Mouse (Mus musculus): ENCODE data around the gene Cask.

The Cask gene

DNA sequence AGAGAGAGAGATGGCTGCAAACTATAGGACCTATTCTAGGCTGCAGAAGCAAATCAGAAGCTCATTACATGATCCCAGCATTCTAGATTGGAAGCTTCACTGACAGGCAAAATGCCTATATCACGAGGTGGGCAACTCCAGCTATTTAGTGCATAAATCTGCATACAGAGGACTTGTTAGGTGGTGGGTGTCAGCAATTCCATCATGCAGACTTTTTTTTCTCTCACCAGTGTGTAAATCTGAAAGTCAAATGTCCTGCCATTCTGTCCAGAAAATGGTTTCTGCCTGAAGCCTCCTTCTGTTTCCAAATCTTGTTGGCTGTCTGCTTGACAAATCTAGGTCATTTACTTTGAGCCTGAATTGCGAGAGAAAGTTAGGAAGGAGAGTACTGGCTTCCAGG is 373.6 kb downstream of the Cask start:
- Histone ChIP-seq H3K9me3 (ENCODE audit: low read length) (no peaks in the 10 kb centered on the region), H3K27me3 (ENCODE audit: insufficient read depth, low read length) (no peaks in the 10 kb centered on the region), H3K4me1 (replicated peaks; ENCODE audit: low read depth, low read length) (no peaks in the 10 kb centered on the region), H3K4me3 (replicated peaks; ENCODE audit: low read length) (no peak overlapping the region), H3K36me3 (ENCODE audit: insufficient read depth, low read length) (no peaks in the 10 kb centered on the region)
- TF ChIP-seq NANOG (IDR thresholded peaks at IDR 0.05; ENCODE audit: borderline replicate concordance, low read length) (no peak), CTCF (conservative IDR thresholded peaks at IDR 0.05; ENCODE audit: low read length) (no peak), POU5F1 (IDR thresholded peaks at IDR 0.05; ENCODE audit: borderline replicate concordance, low read length) (no peak)

DNA sequence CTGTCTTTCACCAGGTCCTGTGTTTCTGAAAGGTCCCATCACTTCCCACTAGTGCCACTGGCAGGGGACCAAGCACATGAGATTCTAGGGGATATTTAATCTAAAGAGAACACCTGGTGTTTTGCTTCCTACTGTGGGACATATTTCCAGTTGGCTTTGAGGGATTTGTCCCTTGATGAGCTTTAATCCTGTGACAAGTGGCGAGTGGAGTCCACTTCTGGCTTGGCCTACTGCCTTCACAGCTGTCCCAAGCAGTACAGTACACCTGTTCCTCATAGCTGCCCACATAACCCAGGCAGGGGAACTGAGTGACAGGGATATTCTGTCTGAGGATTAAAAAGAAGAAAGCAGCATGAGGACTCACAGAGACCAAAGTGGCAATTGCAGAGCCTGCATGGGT is 375.8 kb downstream of the Cask start:
- no peaks in the 10 kb centered on the region for H3K4me1 ChIP-seq (replicated peaks; ENCODE audit: low read depth, low read length)
- H3K4me3 ChIP-seq (replicated peaks; ENCODE audit: low read length), result no peak overlapping the region
- no peak for TF ChIP-seq NANOG (IDR thresholded peaks at IDR 0.05; ENCODE audit: borderline replicate concordance, low read length)
- TF ChIP-seq POU5F1 (IDR thresholded peaks at IDR 0.05; ENCODE audit: borderline replicate concordance, low read length), result no peak
- TF ChIP-seq CTCF (conservative IDR thresholded peaks at IDR 0.05; ENCODE audit: low read length), result no peak
- no peaks in the 10 kb centered on the region for H3K9me3 ChIP-seq (ENCODE audit: low read length)
- no peaks in the 10 kb centered on the region for H3K36me3 ChIP-seq (ENCODE audit: insufficient read depth, low read length)
- H3K27me3 ChIP-seq (ENCODE audit: insufficient read depth, low read length), result no peaks in the 10 kb centered on the region

DNA sequence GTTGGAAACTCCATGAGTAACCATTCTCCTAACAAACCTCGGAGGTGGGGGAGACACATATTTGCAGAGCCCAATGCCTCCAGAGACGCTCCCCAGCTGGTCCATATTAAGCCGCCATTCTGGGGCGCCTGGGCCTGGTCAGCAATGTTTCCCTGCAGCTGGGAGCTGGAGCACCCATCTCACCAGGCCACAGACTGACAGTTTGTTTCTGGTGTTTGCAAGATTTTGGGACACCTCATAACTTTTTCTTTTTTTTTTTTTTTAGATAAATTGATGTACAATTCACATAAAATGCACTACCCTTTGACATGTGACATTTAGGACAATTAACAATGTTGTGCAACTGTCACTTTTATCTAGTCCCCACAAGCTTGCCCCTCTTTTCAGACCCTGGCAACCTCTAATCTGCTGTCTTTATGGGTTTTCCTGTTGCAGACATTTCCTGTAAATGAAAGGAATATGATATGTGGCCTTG is 378.4 kb downstream of the Cask start:
- H3K9me3 ChIP-seq (ENCODE audit: low read length), result no peaks in the 10 kb centered on the region

DNA sequence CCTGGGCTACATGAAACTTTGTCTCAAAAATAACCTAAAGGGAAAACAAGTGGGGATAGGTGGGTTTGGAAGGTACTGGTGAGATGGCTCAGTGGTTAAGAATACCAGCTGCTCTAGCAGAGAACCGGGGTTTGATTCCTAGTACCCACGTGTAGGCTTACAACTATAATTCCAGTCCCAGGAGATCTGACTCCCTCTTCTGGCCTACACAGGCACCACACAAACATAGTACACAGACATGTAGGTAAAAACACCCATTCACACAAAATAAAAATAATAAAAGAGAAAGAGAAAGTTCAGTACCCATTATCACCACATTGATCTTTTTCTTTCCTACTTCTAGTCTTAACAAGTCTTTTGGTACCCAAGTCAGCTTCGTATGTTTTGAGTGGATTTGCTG is 379.2 kb downstream of the Cask start:
- Histone ChIP-seq H3K36me3 (ENCODE audit: insufficient read depth, low read length) (no peaks in the 10 kb centered on the region), H3K9me3 (ENCODE audit: low read length) (no peaks in the 10 kb centered on the region), H3K27me3 (ENCODE audit: insufficient read depth, low read length) (no peaks in the 10 kb centered on the region), H3K4me1 (replicated peaks; ENCODE audit: low read depth, low read length) (no peaks in the 10 kb centered on the region), H3K4me3 (replicated peaks; ENCODE audit: low read length) (no peak overlapping the region)
- 0 out of 2 replicates have a peak, but pooled peaks have one; percentile 18 for TF ChIP-seq CTCF (conservative IDR thresholded peaks at IDR 0.05; ENCODE audit: low read length)
- no peak for TF ChIP-seq NANOG (IDR thresholded peaks at IDR 0.05; ENCODE audit: borderline replicate concordance, low read length)

More for the DNA sequence above, 378.4 kb downstream of the Cask start:
- H3K27me3 ChIP-seq (ENCODE audit: insufficient read depth, low read length), result no peaks in the 10 kb centered on the region
- no peaks in the 10 kb centered on the region for H3K36me3 ChIP-seq (ENCODE audit: insufficient read depth, low read length)
- TF ChIP-seq NANOG (IDR thresholded peaks at IDR 0.05; ENCODE audit: borderline replicate concordance, low read length), result no peak
- TF ChIP-seq CTCF (conservative IDR thresholded peaks at IDR 0.05; ENCODE audit: low read length), result no peak
- TF ChIP-seq POU5F1 (IDR thresholded peaks at IDR 0.05; ENCODE audit: borderline replicate concordance, low read length), result no peak
- no peak overlapping the region for H3K4me3 ChIP-seq (replicated peaks; ENCODE audit: low read length)
- no peaks in the 10 kb centered on the region for H3K4me1 ChIP-seq (replicated peaks; ENCODE audit: low read depth, low read length)

DNA sequence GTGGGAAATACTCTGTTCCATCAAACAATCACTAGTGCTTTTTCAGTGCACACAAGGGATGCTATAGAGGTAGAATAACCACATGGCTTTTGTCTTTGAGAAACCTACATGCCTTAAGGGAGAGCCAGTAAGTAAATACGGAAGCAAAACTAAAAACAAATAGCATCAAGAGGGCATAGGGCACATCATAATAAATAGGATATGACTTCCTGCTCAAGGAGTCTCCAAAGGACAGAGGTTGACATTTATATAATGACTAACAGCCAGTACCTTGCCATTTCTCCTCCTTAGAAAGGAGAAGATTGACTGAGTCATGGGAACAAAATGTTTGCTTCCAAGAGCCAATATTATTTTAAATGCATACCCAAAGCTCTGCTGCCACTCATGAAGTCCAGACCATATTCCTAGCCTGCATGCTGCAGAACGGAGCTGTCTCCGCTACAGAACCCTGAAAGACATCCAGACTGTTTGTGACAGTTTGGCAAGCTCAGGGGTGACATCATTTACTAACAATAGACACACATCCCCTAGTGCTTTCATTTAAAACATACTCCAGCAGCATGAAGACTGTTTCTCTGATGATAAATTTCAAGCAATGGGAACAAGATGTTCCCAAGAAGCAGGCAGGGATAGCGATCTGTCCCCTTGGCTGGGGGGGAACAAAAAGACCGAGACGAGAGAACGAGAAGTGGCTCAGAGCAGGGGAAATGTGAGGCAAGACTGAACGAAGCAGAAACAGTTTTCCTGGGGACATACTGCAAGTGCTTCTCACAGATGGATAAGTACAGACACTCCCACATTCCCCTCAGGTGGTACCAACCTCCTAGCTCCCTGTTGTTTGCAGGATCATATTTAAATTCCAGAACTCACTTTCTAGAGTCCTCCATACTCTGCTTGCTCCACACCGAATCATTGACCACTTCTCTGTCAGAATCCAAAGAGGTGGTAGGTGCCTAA is 381.7 kb downstream of the Cask start:
- Histone ChIP-seq H3K9me3 (ENCODE audit: low read length) (peaks cover 9% of the 10 kb centered on the region; the same call in 1 of the 2 replicates), H3K4me1 (replicated peaks; ENCODE audit: low read depth, low read length) (no peaks in the 10 kb centered on the region), H3K27me3 (ENCODE audit: insufficient read depth, low read length) (no peaks in the 10 kb centered on the region), H3K4me3 (replicated peaks; ENCODE audit: low read length) (no peak overlapping the region), H3K36me3 (ENCODE audit: insufficient read depth, low read length) (no peaks in the 10 kb centered on the region)
- no peak for TF ChIP-seq POU5F1 (IDR thresholded peaks at IDR 0.05; ENCODE audit: borderline replicate concordance, low read length)
- no peak for TF ChIP-seq CTCF (conservative IDR thresholded peaks at IDR 0.05; ENCODE audit: low read length)
- no peak for TF ChIP-seq NANOG (IDR thresholded peaks at IDR 0.05; ENCODE audit: borderline replicate concordance, low read length)

DNA sequence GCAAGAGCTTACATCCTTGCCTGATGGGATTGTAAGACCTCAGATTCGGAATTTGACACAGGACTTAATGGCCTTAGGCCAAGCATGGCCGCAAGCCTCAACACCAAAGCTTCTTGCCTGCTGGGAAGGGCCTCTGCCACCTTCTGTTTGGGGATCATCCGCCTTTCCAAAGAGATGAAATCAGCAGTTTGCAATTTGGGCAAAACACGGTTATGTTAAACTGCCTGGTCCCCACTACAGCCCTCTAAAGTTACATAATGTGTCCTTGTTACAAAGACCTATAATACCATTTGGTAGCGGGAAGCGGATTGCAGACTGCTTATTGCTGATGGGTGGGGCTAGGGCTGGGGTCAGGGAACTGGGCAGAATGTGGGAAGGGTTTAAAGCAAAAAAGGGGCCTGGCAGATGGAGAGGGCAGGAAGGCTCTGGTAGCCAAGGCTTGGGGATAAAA is 384.0 kb downstream of the Cask start:
- no peaks in the 10 kb centered on the region for H3K36me3 ChIP-seq (ENCODE audit: insufficient read depth, low read length)
- no peak overlapping the region for H3K4me3 ChIP-seq (replicated peaks; ENCODE audit: low read length)
- no peaks in the 10 kb centered on the region for H3K27me3 ChIP-seq (ENCODE audit: insufficient read depth, low read length)
- TF ChIP-seq CTCF (conservative IDR thresholded peaks at IDR 0.05; ENCODE audit: low read length), result no peak
- TF ChIP-seq NANOG (IDR thresholded peaks at IDR 0.05; ENCODE audit: borderline replicate concordance, low read length), result no peak
- no peak for TF ChIP-seq POU5F1 (IDR thresholded peaks at IDR 0.05; ENCODE audit: borderline replicate concordance, low read length)
- peaks cover 14% of the 10 kb centered on the region; the same call in 1 of the 2 replicates for H3K9me3 ChIP-seq (ENCODE audit: low read length)
- H3K4me1 ChIP-seq (replicated peaks; ENCODE audit: low read depth, low read length), result no peaks in the 10 kb centered on the region
